Mouse (Mus musculus) embryonic facial prominence, embryonic 14.5 days (tissue): ENCODE data around the gene Zcchc24. TPM values are rescaled to one million over a fixed set of nuclear protein-coding genes. Genes with fewer than 3 reads are reported as not detected.
A peak's percentile ranks its signal among the peaks of the same experiment; 100 is the strongest.

Experiments
- ATAC-seq: fragments of 200-750 bp; cut with Nextera tagmentation; 2 replicates; pipeline ENCODE4 v1.8.0; 2017; ENCODE audit warnings: low read depth, moderate number of reproducible peaks, moderate TSS enrichment
- DNase-seq: peaks from one replicate; pipeline ENCODE4 v3.0.0-alpha.2; 2015; ENCODE audit warnings: low spot score
- H3K27ac ChIP-seq: fragments of 300-500 bp; sonication (generic); replicated peaks from 2 replicates; pipeline ENCODE4 v1.5.1; 2014; ENCODE audit warnings: low read depth, mild to moderate bottlenecking, low read length, moderate library complexity
- H3K27me3 ChIP-seq: fragments of 300-500 bp; sonication (generic); replicated peaks from 2 replicates; pipeline ENCODE4 v1.6.1; 2014; ENCODE audit warnings: low read length; ENCODE audit not compliant: control insufficient read depth, insufficient read depth
- H3K36me3 ChIP-seq: fragments of 300-500 bp; sonication (generic); 2 replicates; pipeline ENCODE4 v1.6.1; 2014; ENCODE audit warnings: low read length, mixed read lengths; ENCODE audit not compliant: control insufficient read depth, insufficient read depth
- H3K4me1 ChIP-seq: fragments of 300-500 bp; sonication (generic); 2 replicates; pipeline ENCODE4 v1.6.1; 2014; ENCODE audit warnings: antibody characterized with exemption, low read length; ENCODE audit not compliant: control insufficient read depth, insufficient read depth
- H3K4me2 ChIP-seq: fragments of 300-500 bp; sonication (generic); 2 replicates; pipeline ENCODE4 v1.6.1; 2014; ENCODE audit warnings: low read depth, mild to moderate bottlenecking, low read length, moderate library complexity, mixed read lengths
- H3K4me3 ChIP-seq: fragments of 300-500 bp; sonication (generic); 2 replicates; pipeline ENCODE4 v1.5.1; 2014; ENCODE audit warnings: low read depth, mild to moderate bottlenecking, low read length
- H3K9ac ChIP-seq: fragments of 300-500 bp; sonication (generic); 2 replicates; pipeline ENCODE4 v1.6.1; 2014; ENCODE audit warnings: low read depth, mild to moderate bottlenecking, low read length, moderate library complexity, mixed read lengths
- H3K9me3 ChIP-seq: fragments of 300-500 bp; sonication (generic); 2 replicates; pipeline ENCODE4 v1.6.1; 2016; ENCODE audit warnings: low read length; ENCODE audit not compliant: control insufficient read depth
- WGBS: fragments of 180-500 bp; shearing (Covaris S2); extraction: QIAGEN DNeasy Blood & Tissue Kit; methylation state at CpG from one replicate; pipeline ENCODE4 v1.1.7; 2014; 5-methylcytosine and 5-hydroxymethylcytosine counted together
- polyA plus RNA-seq: library from polyadenylated mRNA; unstranded; fragments of >200 nt; fragmentation: Nextera tagmentation; extraction: Ambion mirVana; gene quantifications from 2 replicates; pipeline ENCODE4 v1.2.1, GENCODE M21; 2014

Gene Zcchc24
- polyA plus RNA-seq, 1 experiment from 2014 or later: 45.6 TPM

DNA sequence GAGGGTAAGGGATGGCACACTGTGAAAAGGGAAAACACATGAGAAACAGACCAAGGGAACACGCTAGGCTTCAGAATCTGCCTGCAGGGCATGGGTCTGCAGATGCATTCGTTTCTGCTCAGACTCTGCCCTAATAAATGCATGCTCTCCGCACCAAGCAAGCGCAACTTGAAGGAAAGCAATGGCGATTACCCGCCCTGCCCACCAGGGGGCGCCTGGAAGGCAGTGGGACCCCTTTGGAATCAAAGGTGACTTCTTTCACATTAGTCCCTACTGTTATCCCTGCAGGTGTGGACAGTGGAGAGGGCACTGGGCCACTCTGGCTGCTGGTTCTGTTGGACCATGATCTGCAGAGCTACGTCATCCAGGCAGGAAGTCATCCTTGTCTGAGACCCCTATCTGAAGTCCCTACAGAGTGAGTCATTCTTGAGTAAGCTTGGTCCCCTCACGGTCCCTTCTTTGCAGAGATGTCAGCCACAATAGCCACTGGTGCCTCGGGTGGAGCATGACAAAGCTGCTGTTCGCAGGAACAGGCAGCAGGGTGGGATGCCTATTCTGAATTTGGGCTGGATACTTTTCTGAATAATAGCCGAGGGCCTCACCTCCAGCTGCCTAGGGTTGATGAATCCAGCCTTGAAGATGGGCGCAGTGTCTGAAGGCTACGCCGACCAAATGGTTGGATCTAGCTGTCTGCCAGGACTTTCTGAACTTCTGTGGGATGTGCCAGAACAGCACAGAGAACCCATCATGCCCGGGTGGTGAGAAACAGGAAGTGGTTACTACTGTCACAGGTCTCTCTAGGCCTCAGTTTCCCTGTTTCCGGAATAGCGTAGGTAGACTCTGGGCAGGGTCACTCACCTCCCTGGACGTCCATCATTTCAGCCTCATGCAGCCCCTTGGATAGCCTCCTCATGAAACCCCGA, 42.4 kb downstream of the Zcchc24 start:
- Histone ChIP-seq H3K9me3 (no peaks in the 10 kb centered on the region), H3K9ac (no peak overlapping the region), H3K4me3 (no peak overlapping the region), H3K4me1 (peaks cover 24% of the 10 kb centered on the region), H3K36me3 (peaks cover 10% of the 10 kb centered on the region; the same call in 1 of the 2 replicates), H3K27ac (0 out of 2 replicates have a peak overlapping the region, but pooled peaks have one; percentile 17), H3K4me2 (no peak overlapping the region), H3K27me3 (no peaks in the 10 kb centered on the region)
- ATAC-seq (peak; percentile 47; the same call in 1 of the 2 replicates), DNase-seq (no peak)
- WGBS: 44% methylated on average over 20 of the region's 20 CpGs

DNA sequence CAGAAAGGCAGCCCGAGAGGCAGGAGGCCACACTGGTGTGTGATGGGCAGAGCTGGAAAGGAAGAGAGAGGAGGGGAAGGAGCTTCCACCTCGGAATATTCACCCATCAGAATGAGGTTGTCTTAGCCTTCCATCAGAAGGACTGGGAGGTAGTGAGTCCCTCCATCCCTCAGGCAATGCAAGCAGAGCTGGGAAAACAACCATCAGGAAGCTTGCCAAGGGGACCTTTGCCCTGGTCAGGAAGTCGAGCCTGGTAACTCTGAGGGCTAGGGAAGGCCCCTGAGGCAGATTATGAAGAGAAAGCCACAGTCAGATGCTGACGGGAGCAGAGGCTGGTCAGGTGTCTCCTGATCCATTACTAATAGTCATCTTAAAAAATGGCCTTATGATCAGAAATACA, 43.1 kb downstream of the Zcchc24 start:
- peak overlapping the region; percentile 48; the same call in 1 of the 2 replicates for H3K27ac ChIP-seq
- ATAC-seq: no peak

DNA sequence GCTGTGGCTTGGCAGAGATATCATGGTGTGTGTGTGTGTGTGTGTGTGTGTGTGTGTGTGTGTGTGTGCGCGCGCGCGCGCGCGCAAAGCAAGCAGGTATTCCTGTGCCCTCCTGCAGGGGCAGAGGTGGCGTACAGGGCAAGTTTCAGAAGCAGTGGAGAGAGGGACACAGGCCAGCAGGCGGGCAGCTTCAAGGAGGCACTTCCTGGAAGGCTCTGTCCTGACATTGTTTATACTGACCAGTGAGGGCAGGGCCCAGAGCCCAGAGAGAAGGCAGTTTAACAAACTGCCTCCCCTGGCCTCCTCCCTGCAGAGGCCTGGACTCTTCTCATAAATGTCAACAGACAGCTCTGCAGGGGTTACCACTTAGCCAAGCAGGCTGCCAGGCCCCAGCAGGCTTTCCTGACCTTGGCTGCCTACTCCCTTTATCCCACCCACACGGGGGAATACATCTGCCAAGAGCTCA, 43.8 kb downstream of the Zcchc24 start:
- peaks cover 16% of the 10 kb centered on the region; the same call in 1 of the 2 replicates for H3K36me3 ChIP-seq
- WGBS: 77% methylated on average over 11 of the region's 11 CpGs
- H3K9me3 ChIP-seq: no peaks in the 10 kb centered on the region
- H3K4me2 ChIP-seq: no peak overlapping the region
- H3K27ac ChIP-seq: peak overlapping the region; percentile 48
- DNase-seq: no peak
- peak; percentile 26; the same call in 1 of the 2 replicates for ATAC-seq
- H3K4me1 ChIP-seq: peaks cover 24% of the 10 kb centered on the region
- H3K4me3 ChIP-seq: no peak overlapping the region
- no peak overlapping the region; the same call in 1 of the 2 replicates for H3K9ac ChIP-seq
- H3K27me3 ChIP-seq: no peaks in the 10 kb centered on the region

More for the DNA sequence above, 43.1 kb downstream of the Zcchc24 start:
- Histone ChIP-seq H3K36me3 (peaks cover 16% of the 10 kb centered on the region; the same call in 1 of the 2 replicates), H3K4me1 (peaks cover 24% of the 10 kb centered on the region), H3K4me2 (no peak overlapping the region), H3K9ac (no peak overlapping the region), H3K27me3 (no peaks in the 10 kb centered on the region), H3K9me3 (no peaks in the 10 kb centered on the region), H3K4me3 (no peak overlapping the region)
- DNase-seq: no peak
- WGBS: 22% methylated on average over 4 of the region's 4 CpGs

DNA sequence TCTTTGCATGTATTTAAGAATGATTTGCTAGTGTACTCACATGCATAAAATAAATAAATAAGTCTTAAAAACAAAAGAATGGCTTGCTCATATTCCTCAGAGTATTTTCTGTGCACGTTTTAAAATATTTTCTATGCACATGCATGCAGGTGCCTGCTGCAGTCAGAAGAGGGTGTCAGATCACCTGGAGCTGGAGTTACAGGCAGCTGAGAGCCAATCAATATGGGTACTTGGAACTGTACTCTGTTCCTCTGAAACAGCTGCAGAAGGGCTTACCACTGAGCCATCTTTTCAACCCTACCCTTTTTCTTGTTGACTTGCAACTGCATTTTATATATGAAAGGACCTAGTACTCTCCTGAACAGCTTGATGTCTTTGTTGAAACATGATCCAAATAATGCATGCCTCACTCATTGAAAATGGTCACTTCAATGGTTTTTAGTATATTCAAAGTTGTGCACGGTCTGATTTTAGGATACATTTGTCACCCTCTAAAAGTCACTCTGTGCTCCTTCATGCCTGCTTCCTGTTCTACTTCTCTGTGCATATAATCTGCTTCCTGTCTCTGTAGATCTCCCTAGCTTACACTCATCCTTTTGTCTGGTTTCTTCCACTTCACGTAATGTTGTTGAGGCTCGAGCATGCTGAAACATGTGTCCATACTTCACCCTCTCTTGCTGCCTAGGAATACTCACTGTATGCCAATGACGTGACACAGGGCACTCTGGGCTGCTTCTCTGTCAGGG, 47.7 kb downstream of the Zcchc24 start:
- Histone ChIP-seq H3K4me2 (no peak overlapping the region), H3K27ac (no peak overlapping the region), H3K9me3 (no peaks in the 10 kb centered on the region), H3K4me3 (no peak overlapping the region), H3K36me3 (peaks cover 22% of the 10 kb centered on the region; the same call in 1 of the 2 replicates), H3K27me3 (no peaks in the 10 kb centered on the region), H3K4me1 (peaks cover 34% of the 10 kb centered on the region), H3K9ac (no peak overlapping the region)
- no peak for ATAC-seq
- 83% methylated on average over 5 of the region's 5 CpGs for WGBS
- no peak for DNase-seq

DNA sequence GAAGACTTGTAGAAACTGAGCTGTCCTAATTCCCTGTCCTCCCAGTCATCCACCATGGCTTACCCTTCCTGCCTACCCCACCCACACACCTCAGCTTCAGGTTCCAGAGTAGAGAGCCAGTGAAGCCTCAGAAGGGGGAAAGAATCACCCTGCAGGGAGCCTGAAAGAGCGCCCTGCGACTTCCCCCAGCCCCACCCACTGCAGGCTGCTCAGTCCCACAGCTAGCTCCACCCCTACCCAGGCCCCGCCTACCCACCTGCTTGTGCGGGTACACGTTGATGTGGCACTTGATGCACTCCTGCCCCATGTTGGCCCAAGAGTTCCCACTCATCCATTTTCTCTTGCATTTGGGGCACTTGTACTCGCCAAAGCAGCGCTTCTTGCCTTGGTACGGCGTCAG, 49.5 kb downstream of the Zcchc24 start:
- no peak for ATAC-seq
- H3K36me3 ChIP-seq: peaks cover 29% of the 10 kb centered on the region
- peaks cover 20% of the 10 kb centered on the region for H3K4me1 ChIP-seq
- no peaks in the 10 kb centered on the region for H3K27me3 ChIP-seq
- no peak for DNase-seq
- 56% methylated on average over 9 of the region's 9 CpGs for WGBS
- no peak overlapping the region for H3K9ac ChIP-seq
- no peak overlapping the region for H3K27ac ChIP-seq
- no peaks in the 10 kb centered on the region for H3K9me3 ChIP-seq
- no peak overlapping the region for H3K4me3 ChIP-seq
- no peak overlapping the region for H3K4me2 ChIP-seq

DNA sequence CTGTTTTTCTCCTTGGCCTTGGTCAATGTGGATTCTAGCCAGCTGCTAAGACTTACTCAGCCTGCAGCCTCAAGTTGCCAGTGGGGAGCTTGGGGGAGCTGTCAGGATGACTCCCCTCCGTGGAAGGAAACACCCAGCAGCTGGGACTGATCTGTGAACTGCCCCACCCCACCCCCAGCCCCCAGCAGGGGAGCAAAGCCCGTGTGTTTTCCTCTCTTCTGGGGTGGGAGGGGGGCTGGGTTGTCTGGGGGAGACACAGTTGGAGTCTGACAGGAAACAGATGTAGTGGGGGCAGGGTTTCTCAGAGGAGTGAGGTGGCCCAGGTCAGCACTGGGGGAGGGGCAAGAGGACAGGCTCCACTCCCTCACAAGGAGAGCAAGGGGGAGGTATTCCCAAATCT, 50.4 kb downstream of the Zcchc24 start:
- H3K4me3 ChIP-seq: no peak overlapping the region
- DNase-seq (peak; percentile 72), ATAC-seq (peak; percentile 38; the same call in 1 of the 2 replicates)
- 0 out of 2 replicates have a peak overlapping the region, but pooled peaks have one; percentile 34 for H3K9ac ChIP-seq
- H3K9me3 ChIP-seq: no peaks in the 10 kb centered on the region
- 0% methylated on average over 2 of the region's 2 CpGs for WGBS
- no peaks in the 10 kb centered on the region for H3K27me3 ChIP-seq
- H3K27ac ChIP-seq: peak overlapping the region; percentile 62
- H3K36me3 ChIP-seq: peaks cover 31% of the 10 kb centered on the region
- no peak overlapping the region for H3K4me2 ChIP-seq
- H3K4me1 ChIP-seq: peaks cover 20% of the 10 kb centered on the region

DNA sequence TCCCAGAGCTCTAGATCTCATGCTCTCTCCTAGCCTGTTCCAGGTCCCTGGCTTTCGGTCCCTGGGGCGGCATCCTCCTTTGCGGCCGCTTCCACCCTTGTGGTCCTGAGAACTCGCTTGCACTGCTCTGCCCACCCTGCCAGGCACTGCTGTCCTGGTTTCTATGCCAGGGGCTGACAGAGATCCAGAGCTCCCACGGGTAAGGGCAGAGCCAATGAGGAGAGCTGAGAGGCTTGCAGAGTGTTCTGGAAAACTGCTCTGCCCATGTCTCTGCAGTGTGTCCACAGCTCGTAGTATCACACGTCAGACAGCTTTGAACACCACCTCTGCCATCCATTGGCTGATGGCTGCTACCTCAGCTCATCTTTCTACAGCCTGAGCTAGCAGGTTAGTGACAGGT, 51.1 kb downstream of the Zcchc24 start:
- no peak overlapping the region for H3K4me2 ChIP-seq
- H3K27me3 ChIP-seq: no peaks in the 10 kb centered on the region
- no peak for DNase-seq
- H3K4me3 ChIP-seq: no peak overlapping the region
- H3K36me3 ChIP-seq: peaks cover 26% of the 10 kb centered on the region
- H3K27ac ChIP-seq: peak overlapping the region; percentile 62; the same call in 1 of the 2 replicates
- peaks cover 20% of the 10 kb centered on the region for H3K4me1 ChIP-seq
- 0 out of 2 replicates have a peak overlapping the region, but pooled peaks have one; percentile 25 for H3K9ac ChIP-seq
- ATAC-seq: no peak
- no peaks in the 10 kb centered on the region for H3K9me3 ChIP-seq
- WGBS: 78% methylated on average over 8 of the region's 8 CpGs

DNA sequence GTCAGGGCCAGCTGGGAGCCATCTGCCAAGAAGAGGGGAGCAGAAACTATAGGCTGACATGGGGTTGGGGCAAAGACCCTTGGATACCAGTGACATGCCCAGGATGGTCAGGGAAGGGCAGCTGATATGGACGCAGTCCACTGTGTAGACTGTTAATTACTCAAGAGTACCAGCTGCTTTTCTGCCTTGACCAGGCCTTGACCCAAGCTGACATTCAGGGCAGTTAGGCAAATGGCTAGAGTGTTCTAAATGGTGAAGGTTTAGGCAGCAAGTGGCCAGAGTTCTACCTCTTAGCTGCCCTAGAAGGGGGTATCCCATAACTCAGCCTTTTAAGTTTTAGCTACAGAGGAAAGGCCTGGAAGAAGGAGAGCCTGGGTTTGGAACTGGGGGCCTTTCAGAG, 52.3 kb downstream of the Zcchc24 start:
- WGBS: 78% methylated on average over 1 of the region's 1 CpGs
- ATAC-seq (no peak), DNase-seq (no peak)
- Histone ChIP-seq H3K27me3 (no peaks in the 10 kb centered on the region), H3K36me3 (peaks cover 29% of the 10 kb centered on the region), H3K4me2 (no peak overlapping the region), H3K4me1 (peaks cover 23% of the 10 kb centered on the region), H3K9ac (no peak overlapping the region), H3K9me3 (no peaks in the 10 kb centered on the region), H3K4me3 (no peak overlapping the region), H3K27ac (no peak overlapping the region)
